ENCODE assay signal across 21 mouse cellular contexts in the genomic region with DNA sequence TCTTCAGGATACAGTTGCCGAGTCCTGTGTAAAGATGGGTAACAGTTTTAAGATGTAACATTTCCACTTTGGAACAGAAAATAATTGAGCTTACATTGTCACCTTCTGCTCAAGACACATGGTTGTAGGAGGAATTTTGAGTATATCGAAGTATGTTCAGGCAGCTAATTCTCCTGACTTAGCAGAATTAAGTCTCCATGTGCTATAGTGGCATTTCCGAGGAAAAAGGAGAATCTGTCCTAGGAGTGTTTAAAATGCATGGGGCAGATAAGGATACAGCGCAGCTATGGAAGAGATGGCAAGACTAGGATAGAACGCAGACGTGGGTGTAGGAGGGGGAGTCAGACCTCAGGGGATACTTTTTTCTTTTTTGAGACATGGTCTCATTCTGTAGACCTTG. TPM values are rescaled to one million over a fixed set of nuclear protein-coding genes. Genes with fewer than 3 reads are reported as not detected.
A peak's percentile ranks its signal among the peaks of the same experiment; 100 is the strongest.
DNase-seq lines count a peak whose midpoint lies in the region; ATAC-seq lines count a peak whose summit lies in the region.
"Had no signal": no experiment of that assay in that cellular context is flagged by ENCODE, and none has a peak within 500 bp of the region (broad histone marks: within the 10 kb centered on the region; RNA-seq: fewer than 3 reads in every experiment).

No protein-coding gene starts in this region.

- WGBS in heart, embryonic 15.5 days = 73% methylated on average over 6 of the region's 6 CpGs

- peak overlapping the region; percentile 38; the same call in 1 of the 2 replicates for H3K27ac ChIP-seq in heart, embryonic 15.5 days
- H3K27ac ChIP-seq: embryonic facial prominence, embryonic 10.5 days; forebrain, embryonic 13.5 days; gastrocnemius, adult 2 months; hindbrain, embryonic 10.5 days; hindbrain, embryonic 14.5 days; intestine, embryonic 15.5 days had no signal

- H3K9ac ChIP-seq in heart, embryonic 15.5 days = no peak overlapping the region; the same call in 1 of the 2 replicates
- H3K9ac ChIP-seq: forebrain, embryonic 13.5 days; hindbrain, embryonic 14.5 days; intestine, embryonic 15.5 days had no signal

- H3K4me1 ChIP-seq in heart, embryonic 15.5 days (replicated peaks) = peaks cover 9% of the 10 kb centered on the region
- H3K4me1 ChIP-seq: embryonic facial prominence, embryonic 10.5 days; forebrain, embryonic 13.5 days; hindbrain, embryonic 10.5 days; intestine, embryonic 15.5 days had no signal

- H3K36me3 ChIP-seq in heart, embryonic 15.5 days = no peaks in the 10 kb centered on the region
- H3K36me3 ChIP-seq: embryonic facial prominence, embryonic 10.5 days; hindbrain, embryonic 10.5 days; intestine, embryonic 15.5 days had no signal

- H3K9me3 ChIP-seq in heart, embryonic 15.5 days (replicated peaks) = no peaks in the 10 kb centered on the region
- H3K9me3 ChIP-seq: embryonic facial prominence, embryonic 10.5 days; forebrain, embryonic 13.5 days; hindbrain, embryonic 10.5 days; intestine, embryonic 15.5 days had no signal

- 0 out of 2 replicates have a peak overlapping the region, but pooled peaks have one; percentile 9 for H3K4me2 ChIP-seq in heart, embryonic 15.5 days
- H3K4me2 ChIP-seq: forebrain, embryonic 13.5 days; hindbrain, embryonic 14.5 days; intestine, embryonic 15.5 days had no signal

- H3K4me3 ChIP-seq in heart, embryonic 15.5 days = no peak overlapping the region
- H3K4me3 ChIP-seq: embryonic facial prominence, embryonic 10.5 days; forebrain, embryonic 13.5 days; gastrocnemius, adult 2 months; hindbrain, embryonic 10.5 days; intestine, embryonic 15.5 days had no signal

- no peaks in the 10 kb centered on the region for H3K27me3 ChIP-seq in heart, embryonic 15.5 days
- H3K27me3 ChIP-seq: forebrain, embryonic 13.5 days; intestine, embryonic 15.5 days had no signal

- DNase-seq in frontal cortex, postnatal 36 days (ENCODE audit: low spot score in 2 of 2) = no peak
- no peak for DNase-seq in heart, adult 18-20 months
- peak; percentile 38 for DNase-seq in layer of hippocampus, adult 9-11 months
- DNase-seq in layer of hippocampus, postnatal 10 days (ENCODE audit: low spot score in 2 of 2) = no peak
- DNase-seq in embryo, embryonic 10 days (ENCODE audit: low spot score) = no peak
- DNase-seq: adrenal gland, postnatal 10 days; cerebellum, adult 11-12 months; cerebellum, adult 9-10 months; cerebellum, postnatal 25 days; gastrocnemius, adult 2 months; gastrocnemius, postnatal 25 days; heart, postnatal 14 days; kidney, adult 18-20 months had no signal

- peak; percentile 83 for ATAC-seq in frontal cortex, adult (ENCODE audit: low TSS enrichment)
- ATAC-seq in heart, embryonic 15.5 days (replicated peaks; ENCODE audit: insufficient number of reproducible peaks, insufficient read depth, low FRiP score, low read depth) = no peak
- ATAC-seq: forebrain, embryonic 13.5 days; intestine, embryonic 15.5 days had no signal

RNA-seq across cellular contexts. Expression of a gene that starts 31.8 kb away (rescaled TPM):
- polyA plus RNA-seq in heart, embryonic 15.5 days (2015; fragmentation: Nextera tagmentation; extraction: Ambion mirVana) = 28.6 and 29.7 TPM in 2 replicates
- 10 to 100 TPM; 41.9 to 47.6 TPM for total RNA-seq in heart, adult 18-20 months (2021)
- total RNA-seq in layer of hippocampus, postnatal 10 days (2021) = 100 to 1,000 TPM; 221 to 229 TPM
- total RNA-seq: granulocyte monocyte progenitor cell, adult 5-6 weeks had no signal

Comparison
In these comparisons a context has a peak if more than half of its experiments do, and no peak if none do; other contexts are left out.
1. RNA of a gene that starts 31.8 kb away (total RNA-seq): 221 to 229 TPM in layer of hippocampus, postnatal 10 days; 41.9 to 47.6 TPM in heart, adult 18-20 months; every median in the first group is over 4 times any median in the second.